Mouse (Mus musculus) hindbrain, postnatal 0 days (tissue): ENCODE measurements at regions not wholly inside any gene's neighbourhood (a gene's known extent, or its start where the extent isn't known, plus 50 kb on each side); places are given as distances from the start of the nearest gene placed in this dataset.

Experiments used
- ATAC-seq: fragments of 200-750 bp; cut with Nextera tagmentation; 2 replicates; pipeline ENCODE4 v1.8.0; 2017; ENCODE audit warnings: mild to moderate bottlenecking, moderate TSS enrichment, moderate library complexity
- DNase-seq: peaks from one replicate; pipeline ENCODE4 v3.0.0-alpha.2; 2015; ENCODE audit warnings: low spot score
- H3K27ac ChIP-seq: fragments of 300-500 bp; sonication (generic); 2 replicates; pipeline ENCODE4 v1.5.1; 2014; ENCODE audit warnings: mild to moderate bottlenecking
- H3K27me3 ChIP-seq: fragments of 300-500 bp; sonication (generic); 2 replicates; pipeline ENCODE4 v1.6.1; 2014; ENCODE audit warnings: low read length, mixed read lengths; ENCODE audit not compliant: insufficient read depth
- H3K36me3 ChIP-seq: fragments of 300-500 bp; sonication (generic); 2 replicates; pipeline ENCODE4 v1.6.1; 2014; ENCODE audit warnings: low read length, mixed read lengths; ENCODE audit not compliant: insufficient read depth
- H3K4me1 ChIP-seq: fragments of 300-500 bp; sonication (generic); 2 replicates; pipeline ENCODE4 v1.6.1; 2014; ENCODE audit warnings: antibody characterized with exemption, low read length, mixed read lengths; ENCODE audit not compliant: insufficient read depth
- H3K4me2 ChIP-seq: fragments of 300-500 bp; sonication (generic); 2 replicates; pipeline ENCODE4 v1.6.1; 2014; ENCODE audit warnings: low read depth, mild to moderate bottlenecking, low read length, moderate library complexity, mixed read lengths
- H3K4me3 ChIP-seq: fragments of 300-500 bp; sonication (generic); 2 replicates; pipeline ENCODE4 v1.5.1; 2014; ENCODE audit warnings: low read length
- H3K9ac ChIP-seq: fragments of 300-500 bp; sonication (generic); replicated peaks from 2 replicates; pipeline ENCODE4 v1.6.1; 2014; ENCODE audit warnings: mild to moderate bottlenecking, low read length, moderate library complexity, mixed read lengths
- H3K9me3 ChIP-seq: fragments of 300-500 bp; sonication (generic); 2 replicates; pipeline ENCODE4 v1.6.1; 2016; ENCODE audit warnings: low read length, mixed read lengths
- CTCF ChIP-seq: IDR thresholded peaks from 2 replicates; pipeline ENCODE4 v1.5.1; 2016; ENCODE audit warnings: antibody characterized with exemption, control low read depth, low read depth
- WGBS: fragments of 180-500 bp; shearing (Covaris S2); extraction: QIAGEN DNeasy Blood & Tissue Kit; methylation state at CpG from one replicate; pipeline ENCODE4 v1.1.7; 2014; 5-methylcytosine and 5-hydroxymethylcytosine counted together

GRCm38 (mm10) chr5:83678373-83678772 lies 323.4 kb upstream of the Tecrl start:
- 34% methylated on average over 6 of the region's 6 CpGs for WGBS
- no peaks in the 10 kb centered on the region for H3K4me1 ChIP-seq
- no peak for TF ChIP-seq CTCF
- H3K4me3 ChIP-seq: no peak overlapping the region
- H3K9me3 ChIP-seq: no peaks in the 10 kb centered on the region
- peak; percentile 74 for DNase-seq
- ATAC-seq: no peak
- no peaks in the 10 kb centered on the region for H3K27me3 ChIP-seq
- H3K36me3 ChIP-seq: no peaks in the 10 kb centered on the region
- no peak overlapping the region for H3K27ac ChIP-seq
- H3K9ac ChIP-seq: no peak overlapping the region
- peak overlapping the region; percentile 16; the same call in 1 of the 2 replicates for H3K4me2 ChIP-seq

DNA sequence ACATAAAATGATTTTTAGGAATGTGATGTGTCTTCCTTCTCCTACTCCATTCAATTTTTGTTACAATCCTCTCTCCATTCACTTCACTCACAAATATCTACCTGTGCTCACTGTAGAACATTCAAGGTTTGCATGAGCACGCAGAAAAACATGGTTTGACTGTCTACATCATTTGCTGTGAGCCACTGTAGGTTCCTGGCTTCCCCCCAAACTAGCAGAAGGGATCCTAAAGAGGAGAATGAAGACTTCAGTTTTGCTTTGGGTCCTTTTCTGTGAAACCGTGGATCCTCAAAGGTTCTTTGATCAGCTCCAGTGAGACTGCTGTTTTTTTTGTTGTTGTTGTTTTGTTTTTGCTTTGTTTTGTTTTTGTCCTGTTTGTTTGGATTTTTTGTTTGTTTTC lies 304.1 kb upstream of the Tecrl start:
- DNase-seq (peak; percentile 10), ATAC-seq (no peak)
- H3K4me1 ChIP-seq: no peaks in the 10 kb centered on the region
- no peaks in the 10 kb centered on the region for H3K27me3 ChIP-seq
- 69% methylated on average over 2 of the region's 2 CpGs for WGBS
- H3K9ac ChIP-seq: no peak overlapping the region
- no peak overlapping the region for H3K4me3 ChIP-seq
- H3K9me3 ChIP-seq: no peaks in the 10 kb centered on the region
- H3K36me3 ChIP-seq: no peaks in the 10 kb centered on the region
- H3K27ac ChIP-seq: no peak overlapping the region
- no peak for TF ChIP-seq CTCF
- no peak overlapping the region for H3K4me2 ChIP-seq

DNA sequence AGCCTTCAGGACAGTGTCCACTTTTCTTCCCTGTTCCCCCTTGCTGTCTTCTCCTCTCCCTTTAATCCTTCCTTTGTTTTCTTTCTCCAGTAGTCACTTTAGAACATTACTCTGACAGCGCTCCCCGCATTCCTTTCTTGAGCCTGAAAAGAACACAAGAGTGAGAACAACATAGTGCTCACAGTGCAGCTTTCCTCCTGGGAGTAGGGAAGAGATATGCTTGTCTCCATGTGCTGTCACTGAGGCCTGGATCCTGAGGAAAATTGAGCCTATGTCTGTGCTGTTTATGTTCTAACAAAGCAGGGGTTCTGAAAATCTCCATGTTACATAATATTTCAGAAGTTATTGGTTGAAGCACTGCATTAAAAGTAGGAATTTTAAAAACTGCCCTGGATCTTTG lies 296.3 kb upstream of the Tecrl start:
- no peak overlapping the region for H3K4me3 ChIP-seq
- no peak for ATAC-seq
- TF ChIP-seq CTCF: no peak

DNA sequence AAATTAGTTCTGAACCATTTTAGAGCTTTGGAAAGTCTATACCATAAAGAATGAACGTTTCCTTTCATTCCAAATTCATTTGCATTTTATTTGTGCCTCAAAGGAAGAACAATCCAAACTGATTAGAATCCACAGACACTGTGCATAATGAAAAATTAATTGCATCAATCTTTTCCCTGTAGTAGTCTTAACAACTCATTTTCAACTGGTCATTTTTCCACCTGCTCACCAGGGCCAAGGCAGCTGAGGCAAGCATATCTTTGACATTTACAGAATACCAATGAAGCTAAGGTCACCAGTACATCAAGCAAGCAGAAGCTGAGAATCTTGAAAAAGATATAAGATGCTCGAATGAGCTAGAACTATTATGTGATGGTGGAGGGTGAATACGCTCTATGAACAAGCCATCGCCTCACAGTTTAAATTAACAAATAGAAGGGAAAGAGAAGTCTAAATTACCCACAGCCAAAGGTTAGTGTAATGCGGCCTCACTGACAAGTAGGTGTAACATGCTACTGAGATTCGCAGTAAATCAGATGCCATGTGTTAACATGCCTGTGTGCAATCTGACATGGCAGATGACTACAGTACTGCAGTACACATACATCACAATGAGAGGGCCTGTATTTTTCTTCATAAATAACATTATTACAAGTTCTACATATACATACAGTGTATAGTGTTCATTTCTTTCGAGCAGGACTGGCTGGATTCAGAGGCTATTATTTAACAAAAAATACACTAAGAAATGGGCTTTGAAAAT lies 267.8 kb upstream of the Tecrl start:
- TF ChIP-seq CTCF: no peak
- Histone ChIP-seq H3K36me3 (no peaks in the 10 kb centered on the region), H3K27me3 (no peaks in the 10 kb centered on the region), H3K4me1 (no peaks in the 10 kb centered on the region), H3K27ac (no peak overlapping the region), H3K9me3 (no peaks in the 10 kb centered on the region), H3K4me3 (no peak overlapping the region), H3K9ac (no peak overlapping the region), H3K4me2 (no peak overlapping the region)
- WGBS: 75% methylated on average over 7 of the region's 7 CpGs
- no peak for ATAC-seq
- DNase-seq: no peak

More for the DNA sequence above, 296.3 kb upstream of the Tecrl start:
- no peak for DNase-seq
- Histone ChIP-seq H3K27ac (no peak overlapping the region), H3K36me3 (no peaks in the 10 kb centered on the region), H3K27me3 (no peaks in the 10 kb centered on the region), H3K4me2 (no peak overlapping the region), H3K9ac (no peak overlapping the region), H3K4me1 (no peaks in the 10 kb centered on the region), H3K9me3 (no peaks in the 10 kb centered on the region)
- 22% methylated on average over 2 of the region's 2 CpGs for WGBS

DNA sequence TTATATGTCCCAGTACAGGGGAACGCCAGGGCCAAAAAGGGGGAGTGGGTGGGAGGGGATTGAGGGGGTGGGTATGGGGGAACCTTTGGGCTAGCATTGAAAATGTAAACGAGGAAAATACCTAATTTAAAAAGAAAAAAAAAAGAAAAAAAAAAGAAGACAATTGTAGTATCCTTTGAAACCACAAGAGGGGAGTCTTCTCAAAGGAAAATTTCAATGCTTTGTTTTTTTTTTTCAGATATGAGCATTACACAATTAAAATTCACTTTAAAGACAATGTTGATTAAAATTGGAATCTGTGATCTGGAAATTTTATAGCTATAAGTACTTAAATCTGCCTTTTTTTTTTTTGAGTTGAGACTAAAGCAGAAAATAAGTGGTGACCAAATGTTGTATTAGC lies 255.8 kb upstream of the Tecrl start:
- Histone ChIP-seq H3K36me3 (no peaks in the 10 kb centered on the region), H3K27ac (no peak overlapping the region)

GRCm38 (mm10) chr5:83593289-83593610 lies 238.3 kb upstream of the Tecrl start:
- no peaks in the 10 kb centered on the region for H3K27me3 ChIP-seq
- ATAC-seq: no peak
- H3K9me3 ChIP-seq: no peaks in the 10 kb centered on the region
- WGBS: 80% methylated on average over 1 of the region's 1 CpGs
- H3K27ac ChIP-seq: no peak overlapping the region
- no peak overlapping the region for H3K4me2 ChIP-seq
- DNase-seq: no peak
- H3K9ac ChIP-seq: no peak overlapping the region
- no peaks in the 10 kb centered on the region for H3K36me3 ChIP-seq
- TF ChIP-seq CTCF: no peak
- H3K4me1 ChIP-seq: no peaks in the 10 kb centered on the region
- H3K4me3 ChIP-seq: no peak overlapping the region

More for the DNA sequence above, 255.8 kb upstream of the Tecrl start:
- no peak overlapping the region for H3K4me3 ChIP-seq
- peak; percentile 46 for TF ChIP-seq CTCF
- H3K27me3 ChIP-seq: no peaks in the 10 kb centered on the region
- no peaks in the 10 kb centered on the region for H3K4me1 ChIP-seq
- no peak overlapping the region for H3K9ac ChIP-seq
- H3K4me2 ChIP-seq: no peak overlapping the region
- H3K9me3 ChIP-seq: no peaks in the 10 kb centered on the region
- WGBS: 38% methylated on average over 2 of the region's 2 CpGs
- ATAC-seq: no peak
- peak; percentile 6 for DNase-seq

DNA sequence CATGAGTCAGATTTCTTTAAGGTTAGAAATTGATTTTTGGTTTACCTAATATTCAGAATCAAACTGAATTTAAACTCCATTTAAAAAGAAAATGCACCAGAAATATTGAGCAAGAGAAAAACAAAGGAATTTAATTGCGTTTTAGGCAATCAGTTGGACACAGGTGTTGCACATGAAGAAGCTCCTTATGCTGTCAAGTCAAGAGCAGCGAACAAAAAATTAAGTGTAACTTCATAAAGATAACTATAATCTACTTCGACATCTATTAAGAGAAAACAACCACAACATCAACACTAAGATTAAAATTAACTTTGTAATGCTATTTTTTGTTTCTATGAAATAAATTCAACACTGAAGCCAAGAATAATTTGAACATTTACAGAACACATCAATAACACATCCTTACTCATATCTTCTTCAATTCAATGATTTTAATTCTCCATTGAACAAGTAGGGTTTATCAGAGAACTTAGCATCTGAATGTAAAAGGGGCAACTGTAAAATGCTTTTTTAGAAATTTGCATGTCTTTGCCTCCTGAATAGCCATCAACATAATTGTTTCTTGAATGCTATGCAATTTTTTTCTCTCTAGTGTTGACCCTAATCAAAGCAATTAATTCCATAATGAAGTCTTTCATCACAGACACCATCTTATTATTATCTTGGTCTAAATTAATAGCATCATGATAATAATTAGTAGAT lies 237.7 kb upstream of the Tecrl start:
- Histone ChIP-seq H3K27me3 (no peaks in the 10 kb centered on the region), H3K36me3 (no peaks in the 10 kb centered on the region), H3K4me1 (no peaks in the 10 kb centered on the region), H3K9me3 (no peaks in the 10 kb centered on the region), H3K4me2 (no peak overlapping the region), H3K9ac (no peak overlapping the region), H3K27ac (no peak overlapping the region), H3K4me3 (no peak overlapping the region)
- 87% methylated on average over 3 of the region's 3 CpGs for WGBS
- ATAC-seq (no peak), DNase-seq (no peak)
- no peak for TF ChIP-seq CTCF
